Mouse (Mus musculus): ENCODE measurements around the gene Ccdc184. TPM values are rescaled to one million over a fixed set of nuclear protein-coding genes. Genes with fewer than 3 reads are reported as not detected.

The Ccdc184 gene
- polyA plus RNA-seq (2012; rRNA removed; ENCODE audit: low replicate concordance), result 0.14 and 6.3 TPM in 2 replicates

GRCm38 (mm10) chr15:98166963-98167644 is at the start of gene Ccdc184:
Gene Ccdc184 (plus strand): TSS chr15:98167158.

GRCm38 (mm10) chr15:98165525-98165924 is 1.4 kb upstream of the Ccdc184 start, which contains the start of gene Asb8:
Gene Asb8 (minus strand): TSS chr15:98165625.

DNA sequence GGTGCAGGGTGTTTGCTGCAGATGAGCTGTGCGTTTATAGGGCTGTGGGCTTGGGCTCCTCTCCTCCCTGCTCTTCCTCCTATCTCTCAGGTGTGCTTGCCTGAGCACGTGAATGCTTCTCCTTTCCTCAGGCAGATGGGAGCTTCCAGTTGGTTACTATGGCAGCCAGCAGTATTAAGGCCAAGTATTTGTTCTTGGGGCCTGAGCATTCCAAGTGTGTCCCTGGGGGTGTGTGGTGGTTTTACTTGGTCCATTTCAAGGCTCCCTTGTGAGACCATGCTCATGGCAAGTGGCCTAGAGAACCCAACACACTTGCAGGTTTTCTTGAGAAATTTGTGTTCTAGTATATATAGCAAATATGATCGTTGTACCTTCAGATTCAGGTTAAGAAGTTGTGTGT is 28.5 kb downstream of the Ccdc184 start, which contains the start of gene Olfr288:
Gene Olfr288, minus strand, starts transcription at position 101 of the 400 bp plus-strand sequence.

Other genes starting within 250 kb of the Ccdc184 start
- 67.8 and 95.8 TPM in 2 replicates for gene Tmem106c, start 203.0 kb upstream of the Ccdc184 start, polyA plus RNA-seq (2012; rRNA removed; ENCODE audit: low replicate concordance)
- gene Col2a1, start 162.5 kb upstream of the Ccdc184 start, polyA plus RNA-seq (2012; rRNA removed; ENCODE audit: low replicate concordance), result 0.03 TPM in 1 of 2 replicates, not detected in the other
- 27.5 and 39.9 TPM in 2 replicates for gene Pfkm, start 74.6 kb upstream of the Ccdc184 start, polyA plus RNA-seq (2012; rRNA removed; ENCODE audit: low replicate concordance)
- 8.0 and 18.2 TPM in 2 replicates for gene Senp1, start 73.4 kb upstream of the Ccdc184 start, polyA plus RNA-seq (2012; rRNA removed; ENCODE audit: low replicate concordance)
- gene Asb8, start 1.5 kb upstream of the Ccdc184 start, polyA plus RNA-seq (2012; rRNA removed; ENCODE audit: low replicate concordance), result 46.3 and 54.3 TPM in 2 replicates
- not detected in 2 replicates for gene Olfr288, start 28.4 kb downstream of the Ccdc184 start, polyA plus RNA-seq (2012; rRNA removed; ENCODE audit: low replicate concordance)
- not detected in 2 replicates for gene Gm44579, start 53.8 kb downstream of the Ccdc184 start, polyA plus RNA-seq (2012; rRNA removed; ENCODE audit: low replicate concordance)
- gene Olfr287, start 53.9 kb downstream of the Ccdc184 start, polyA plus RNA-seq (2012; rRNA removed; ENCODE audit: low replicate concordance), result not detected in 2 replicates
- gene Olfr286, start 67.3 kb downstream of the Ccdc184 start, polyA plus RNA-seq (2012; rRNA removed; ENCODE audit: low replicate concordance), result not detected in 2 replicates
- not detected in 2 replicates for gene H1fnt, start 90.1 kb downstream of the Ccdc184 start, polyA plus RNA-seq (2012; rRNA removed; ENCODE audit: low replicate concordance)
- 2.9 and 4.3 TPM in 2 replicates for gene Zfp641, start 129.0 kb downstream of the Ccdc184 start, polyA plus RNA-seq (2012; rRNA removed; ENCODE audit: low replicate concordance)
- gene Olfr285, start 150.2 kb downstream of the Ccdc184 start, polyA plus RNA-seq (2012; rRNA removed; ENCODE audit: low replicate concordance), result not detected in 2 replicates
- gene Olfr284, start 173.8 kb downstream of the Ccdc184 start, polyA plus RNA-seq (2012; rRNA removed; ENCODE audit: low replicate concordance), result not detected in 2 replicates
- gene Olfr283, start 213.8 kb downstream of the Ccdc184 start, polyA plus RNA-seq (2012; rRNA removed; ENCODE audit: low replicate concordance), result not detected in 2 replicates

All from subcutaneous adipose tissue, adult 2 months (tissue).